Comparison of ENCODE assay signal across 8 mouse cellular contexts in genomic region chr11:97021873-97022484, GRCm38 (mm10). TPM values are rescaled to one million over a fixed set of nuclear protein-coding genes. Genes with fewer than 3 reads are reported as not detected.
A peak's percentile ranks its signal among the peaks of the same experiment; 100 is the strongest.
DNase-seq lines count a peak whose midpoint lies in the region; ATAC-seq and TF ChIP-seq lines count a peak whose summit lies in the region.

No protein-coding gene starts in this region.

- peaks cover 87% of the 10 kb centered on the region for H3K27me3 ChIP-seq in heart, embryonic 13.5 days (replicated peaks)
- H3K27me3 ChIP-seq in kidney, embryonic 16.5 days (ENCODE audit: insufficient read depth, low read length), result peaks cover 63% of the 10 kb centered on the region
- peaks cover 77% of the 10 kb centered on the region for H3K27me3 ChIP-seq in liver, embryonic 14.5 days (ENCODE audit: control insufficient read depth, insufficient read depth, low read length)
- H3K27me3 ChIP-seq in stomach, embryonic 15.5 days (replicated peaks), result peaks cover 63% of the 10 kb centered on the region

- TF ChIP-seq CTCF in bone marrow macrophage, adult 2 months (IDR thresholded peaks at IDR 0.05; ENCODE audit: low read depth, low read length), result peak; percentile 46
- peak; percentile 74 for TF ChIP-seq CTCF in liver, embryonic 14.5 days (IDR thresholded peaks at IDR 0.05; ENCODE audit: low read depth)

- no peak for TF ChIP-seq POLR2A in bone marrow macrophage, adult 2 months (IDR thresholded peaks at IDR 0.05; ENCODE audit: borderline replicate concordance, low read depth, low read length)

- WGBS in heart, embryonic 13.5 days, result under 1% methylated on average over 50 of the region's 50 CpGs
- 1% methylated on average over 50 of the region's 50 CpGs for WGBS in kidney, embryonic 16.5 days
- WGBS in liver, embryonic 14.5 days (ENCODE audit: insufficient replicate concordance), result under 1% methylated on average over 50 of the region's 50 CpGs
- WGBS in stomach, embryonic 15.5 days, result under 1% methylated on average over 50 of the region's 50 CpGs

- peak; percentile 24; the same call in 1 of the 2 replicates for ATAC-seq in erythroblast, adult 5-6 weeks (replicated peaks; ENCODE audit: low FRiP score, poor library complexity, severe bottlenecking)
- ATAC-seq in heart, embryonic 13.5 days (ENCODE audit: extremely low read depth, insufficient number of reproducible peaks, low FRiP score, low TSS enrichment), result no peak
- peak; percentile 7; the same call in 1 of the 2 replicates for ATAC-seq in kidney, embryonic 16.5 days (ENCODE audit: low FRiP score, low TSS enrichment)
- peak; percentile 50; the same call in 1 of the 2 replicates for ATAC-seq in liver, embryonic 14.5 days (ENCODE audit: insufficient read depth)
- peak; percentile 32; the same call in 1 of the 2 replicates for ATAC-seq in stomach, embryonic 15.5 days (ENCODE audit: insufficient read depth, low FRiP score, low read depth)

- no peak overlapping the region for H3K27ac ChIP-seq in bone marrow macrophage, adult 2 months (ENCODE audit: insufficient read depth, low read depth, low read length)
- no peak overlapping the region for H3K27ac ChIP-seq in heart, embryonic 13.5 days (replicated peaks)
- H3K27ac ChIP-seq in kidney, embryonic 16.5 days (ENCODE audit: low read length), result no peak overlapping the region
- no peak overlapping the region for H3K27ac ChIP-seq in liver, embryonic 14.5 days
- no peak overlapping the region for H3K27ac ChIP-seq in stomach, embryonic 15.5 days

- H3K36me3 ChIP-seq in heart, embryonic 13.5 days, result no peaks in the 10 kb centered on the region
- no peaks in the 10 kb centered on the region for H3K36me3 ChIP-seq in kidney, embryonic 16.5 days (ENCODE audit: insufficient read depth, low read length)
- H3K36me3 ChIP-seq in liver, embryonic 14.5 days (replicated peaks; ENCODE audit: control insufficient read depth, insufficient read depth, low read depth), result no peaks in the 10 kb centered on the region
- no peaks in the 10 kb centered on the region for H3K36me3 ChIP-seq in stomach, embryonic 15.5 days

- peak overlapping the region; percentile 93 for H3K4me2 ChIP-seq in heart, embryonic 13.5 days
- H3K4me2 ChIP-seq in kidney, embryonic 16.5 days (replicated peaks; ENCODE audit: low read depth, low read length), result peak overlapping the region; percentile 95
- peak overlapping the region; percentile 82 for H3K4me2 ChIP-seq in liver, embryonic 14.5 days (ENCODE audit: low read depth)
- peak overlapping the region; percentile 95 for H3K4me2 ChIP-seq in stomach, embryonic 15.5 days

- peaks cover 7% of the 10 kb centered on the region for H3K4me1 ChIP-seq in bone marrow macrophage, adult 2 months (ENCODE audit: control insufficient read depth, insufficient read depth, low read length)
- H3K4me1 ChIP-seq in heart, embryonic 13.5 days, result peaks cover 44% of the 10 kb centered on the region
- peaks cover 57% of the 10 kb centered on the region for H3K4me1 ChIP-seq in kidney, embryonic 16.5 days (ENCODE audit: insufficient read depth, low read length)
- no peaks in the 10 kb centered on the region; a peak in 1 of 4 replicates for H3K4me1 ChIP-seq in liver, embryonic 14.5 days (replicated peaks; ENCODE audit: control insufficient read depth in 2 of 2, insufficient read depth in 2 of 2, low read length in 1 of 2)
- H3K4me1 ChIP-seq in stomach, embryonic 15.5 days, result peaks cover 48% of the 10 kb centered on the region

- H3K9me3 ChIP-seq in heart, embryonic 13.5 days, result no peaks in the 10 kb centered on the region
- H3K9me3 ChIP-seq in kidney, embryonic 16.5 days (ENCODE audit: low read length), result no peaks in the 10 kb centered on the region
- no peaks in the 10 kb centered on the region for H3K9me3 ChIP-seq in liver, embryonic 14.5 days (ENCODE audit: control insufficient read depth, low read length)
- no peaks in the 10 kb centered on the region for H3K9me3 ChIP-seq in stomach, embryonic 15.5 days

- H3K4me3 ChIP-seq in bone marrow macrophage, adult 2 months (ENCODE audit: insufficient read depth, low read length), result peak overlapping the region; percentile 88
- H3K4me3 ChIP-seq in heart, embryonic 13.5 days, result peak overlapping the region; percentile 63
- peak overlapping the region; percentile 64 for H3K4me3 ChIP-seq in kidney, embryonic 16.5 days (ENCODE audit: low read length)
- peak overlapping the region; percentile 37 to 56 for H3K4me3 ChIP-seq in liver, embryonic 14.5 days (ENCODE audit: insufficient read depth in 1 of 2, low read depth in 2 of 2, low read length in 2 of 2)
- H3K4me3 ChIP-seq in stomach, embryonic 15.5 days (replicated peaks), result peak overlapping the region; percentile 53

- no peak for TF ChIP-seq EP300 in liver, embryonic 14.5 days (IDR thresholded peaks at IDR 0.05; ENCODE audit: low read depth)

- DNase-seq in CD4-positive, CD25-positive, alpha-beta regulatory T cell, adult 2 months (ENCODE audit: low read depth, low spot score), result peak; percentile 92
- DNase-seq in liver, embryonic 14.5 days (ENCODE audit: low read depth in 3 of 3, low spot score in 3 of 3), result peak in 1 of 3 experiments; percentile 22
- DNase-seq in natural killer cell, adult 2 months (ENCODE audit: low spot score in 2 of 2), result peak; percentile 66 to 81

- peak overlapping the region; percentile 82 for H3K9ac ChIP-seq in heart, embryonic 13.5 days
- H3K9ac ChIP-seq in kidney, embryonic 16.5 days (replicated peaks; ENCODE audit: low read length), result peak overlapping the region; percentile 73
- H3K9ac ChIP-seq in liver, embryonic 14.5 days (replicated peaks), result peak overlapping the region; percentile 34; the same call in 1 of the 2 replicates
- peak overlapping the region; percentile 40; the same call in 1 of the 2 replicates for H3K9ac ChIP-seq in stomach, embryonic 15.5 days

RNA-seq across cellular contexts. Expression of gene Scrn2, which starts 7.8 kb away (rescaled TPM):
- polyA plus RNA-seq in bone marrow macrophage, adult 2 months (2012; ENCODE audit: insufficient read depth, insufficient read length, missing spikeins), result 1.5 and 2.2 TPM in 2 replicates
- total RNA-seq in erythroblast, adult 5-6 weeks (2015; ENCODE audit: low replicate concordance), result 0.84 TPM in 1 of 2 replicates, not detected in the other
- total RNA-seq in erythroblast, adult 5-6 weeks (2017; ENCODE audit: low replicate concordance), result 2.0 and 3.1 TPM in 2 replicates
- 16.0 and 19.2 TPM in 2 replicates for polyA plus RNA-seq in heart, embryonic 13.5 days (2015; fragmentation: Nextera tagmentation; extraction: Ambion mirVana)
- polyA plus RNA-seq in kidney, embryonic 16.5 days (2015; fragmentation: Nextera tagmentation; extraction: Ambion mirVana), result 45.7 and 50.9 TPM in 2 replicates
- polyA plus RNA-seq in liver, embryonic 14.5 days (2012; rRNA removed), result 5.7 and 5.9 TPM in 2 replicates
- 5.8 and 6.3 TPM in 2 replicates for polyA plus RNA-seq in liver, embryonic 14.5 days (2014; fragmentation: Nextera tagmentation; extraction: Ambion mirVana)
- polyA plus RNA-seq in stomach, embryonic 15.5 days (2015; fragmentation: Nextera tagmentation; extraction: Ambion mirVana), result 19.7 and 20.1 TPM in 2 replicates

RNA-seq across cellular contexts. Expression of gene Sp6, which starts 8.8 kb away (rescaled TPM):
- polyA plus RNA-seq in bone marrow macrophage, adult 2 months (2012; ENCODE audit: insufficient read depth, insufficient read length, missing spikeins), result 0.31 and 0.37 TPM in 2 replicates
- total RNA-seq in erythroblast, adult 5-6 weeks (2015; ENCODE audit: low replicate concordance), result not detected in 2 replicates
- not detected in 2 replicates for total RNA-seq in erythroblast, adult 5-6 weeks (2017; ENCODE audit: low replicate concordance)
- 0.18 and 0.21 TPM in 2 replicates for polyA plus RNA-seq in heart, embryonic 13.5 days (2015; fragmentation: Nextera tagmentation; extraction: Ambion mirVana)
- 1.6 and 2.0 TPM in 2 replicates for polyA plus RNA-seq in kidney, embryonic 16.5 days (2015; fragmentation: Nextera tagmentation; extraction: Ambion mirVana)
- polyA plus RNA-seq in liver, embryonic 14.5 days (2012; rRNA removed), result 0.02 and 0.06 TPM in 2 replicates
- not detected in 2 replicates for polyA plus RNA-seq in liver, embryonic 14.5 days (2014; fragmentation: Nextera tagmentation; extraction: Ambion mirVana)
- polyA plus RNA-seq in stomach, embryonic 15.5 days (2015; fragmentation: Nextera tagmentation; extraction: Ambion mirVana), result 1.4 and 3.7 TPM in 2 replicates

RNA-seq across cellular contexts. Expression of gene Lrrc46, which starts 19.2 kb away (rescaled TPM):
- not detected in 2 replicates for polyA plus RNA-seq in bone marrow macrophage, adult 2 months (2012; ENCODE audit: insufficient read depth, insufficient read length, missing spikeins)
- total RNA-seq in erythroblast, adult 5-6 weeks (2015; ENCODE audit: low replicate concordance), result 6.5 TPM in 1 of 2 replicates, not detected in the other
- 0.17 TPM in 1 of 2 replicates, not detected in the other for total RNA-seq in erythroblast, adult 5-6 weeks (2017; ENCODE audit: low replicate concordance)
- 0.18 and 0.49 TPM in 2 replicates for polyA plus RNA-seq in heart, embryonic 13.5 days (2015; fragmentation: Nextera tagmentation; extraction: Ambion mirVana)
- polyA plus RNA-seq in kidney, embryonic 16.5 days (2015; fragmentation: Nextera tagmentation; extraction: Ambion mirVana), result 1.3 and 1.5 TPM in 2 replicates
- polyA plus RNA-seq in liver, embryonic 14.5 days (2012; rRNA removed), result 0.20 and 0.29 TPM in 2 replicates
- 0.28 and 0.38 TPM in 2 replicates for polyA plus RNA-seq in liver, embryonic 14.5 days (2014; fragmentation: Nextera tagmentation; extraction: Ambion mirVana)
- 0.54 and 0.86 TPM in 2 replicates for polyA plus RNA-seq in stomach, embryonic 15.5 days (2015; fragmentation: Nextera tagmentation; extraction: Ambion mirVana)

RNA-seq across cellular contexts. Expression of gene Mrpl10, which starts 19.4 kb away (rescaled TPM):
- 32.2 and 34.0 TPM in 2 replicates for polyA plus RNA-seq in bone marrow macrophage, adult 2 months (2012; ENCODE audit: insufficient read depth, insufficient read length, missing spikeins)
- 8.8 TPM in 2 replicates for total RNA-seq in erythroblast, adult 5-6 weeks (2015; ENCODE audit: low replicate concordance)
- total RNA-seq in erythroblast, adult 5-6 weeks (2017; ENCODE audit: low replicate concordance), result 5.6 and 6.2 TPM in 2 replicates
- polyA plus RNA-seq in heart, embryonic 13.5 days (2015; fragmentation: Nextera tagmentation; extraction: Ambion mirVana), result 67.5 and 72.6 TPM in 2 replicates
- 92.9 and 98.8 TPM in 2 replicates for polyA plus RNA-seq in kidney, embryonic 16.5 days (2015; fragmentation: Nextera tagmentation; extraction: Ambion mirVana)
- 29.1 and 30.3 TPM in 2 replicates for polyA plus RNA-seq in liver, embryonic 14.5 days (2012; rRNA removed)
- 34.9 and 36.2 TPM in 2 replicates for polyA plus RNA-seq in liver, embryonic 14.5 days (2014; fragmentation: Nextera tagmentation; extraction: Ambion mirVana)
- 78.8 and 85.1 TPM in 2 replicates for polyA plus RNA-seq in stomach, embryonic 15.5 days (2015; fragmentation: Nextera tagmentation; extraction: Ambion mirVana)

RNA-seq across cellular contexts. Expression of gene Osbpl7, which starts 28.4 kb away (rescaled TPM):
- 8.5 and 9.2 TPM in 2 replicates for polyA plus RNA-seq in bone marrow macrophage, adult 2 months (2012; ENCODE audit: insufficient read depth, insufficient read length, missing spikeins)
- total RNA-seq in erythroblast, adult 5-6 weeks (2015; ENCODE audit: low replicate concordance), result 5.6 and 7.3 TPM in 2 replicates
- total RNA-seq in erythroblast, adult 5-6 weeks (2017; ENCODE audit: low replicate concordance), result 2.1 and 5.7 TPM in 2 replicates
- 6.2 and 6.5 TPM in 2 replicates for polyA plus RNA-seq in heart, embryonic 13.5 days (2015; fragmentation: Nextera tagmentation; extraction: Ambion mirVana)
- polyA plus RNA-seq in kidney, embryonic 16.5 days (2015; fragmentation: Nextera tagmentation; extraction: Ambion mirVana), result 10.2 and 10.4 TPM in 2 replicates
- polyA plus RNA-seq in liver, embryonic 14.5 days (2012; rRNA removed), result 2.0 and 2.5 TPM in 2 replicates
- 1.2 and 1.7 TPM in 2 replicates for polyA plus RNA-seq in liver, embryonic 14.5 days (2014; fragmentation: Nextera tagmentation; extraction: Ambion mirVana)
- polyA plus RNA-seq in stomach, embryonic 15.5 days (2015; fragmentation: Nextera tagmentation; extraction: Ambion mirVana), result 7.8 and 9.5 TPM in 2 replicates
